Mouse (Mus musculus) embryonic facial prominence, embryonic 15.5 days (tissue): Measurements from ENCODE around the gene Ccndbp1. TPM values are rescaled to one million over a fixed set of nuclear protein-coding genes. Genes with fewer than 3 reads are reported as not detected.
"Not testable (repeated sequence)": the region's sequence is repeated elsewhere in the genome, so short reads cannot be mapped to it uniquely, and the experiment has no call there.

Source experiments
- ATAC-seq: fragments of 200-750 bp; cut with Nextera tagmentation; 2 replicates; pipeline ENCODE4 v1.8.0; 2017; ENCODE audit warnings: low read depth, moderate TSS enrichment; ENCODE audit not compliant: insufficient number of reproducible peaks, low FRiP score, low TSS enrichment
- H3K27ac ChIP-seq: fragments of 300-500 bp; sonication (generic); replicated peaks from 2 replicates; pipeline ENCODE4 v1.5.1; 2015; ENCODE audit warnings: mild to moderate bottlenecking, inconsistent platforms
- H3K27me3 ChIP-seq: fragments of 300-500 bp; sonication (generic); 2 replicates; pipeline ENCODE4 v1.6.1; 2015; ENCODE audit warnings: inconsistent platforms
- H3K36me3 ChIP-seq: fragments of 300-500 bp; sonication (generic); 2 replicates; pipeline ENCODE4 v1.6.1; 2015; ENCODE audit warnings: mild to moderate bottlenecking, inconsistent platforms
- H3K4me1 ChIP-seq: fragments of 300-500 bp; sonication (generic); 2 replicates; pipeline ENCODE4 v1.6.1; 2015; ENCODE audit warnings: inconsistent platforms
- H3K4me2 ChIP-seq: fragments of 300-500 bp; sonication (generic); replicated peaks from 2 replicates; pipeline ENCODE4 v1.6.1; 2015; ENCODE audit warnings: mild to moderate bottlenecking, inconsistent platforms
- H3K4me3 ChIP-seq: fragments of 300-500 bp; sonication (generic); replicated peaks from 2 replicates; pipeline ENCODE4 v1.5.1; 2015; ENCODE audit warnings: mild to moderate bottlenecking, inconsistent platforms
- H3K9ac ChIP-seq: fragments of 300-500 bp; sonication (generic); 2 replicates; pipeline ENCODE4 v1.6.1; 2015; ENCODE audit warnings: inconsistent platforms
- H3K9me3 ChIP-seq: fragments of 300-500 bp; sonication (generic); replicated peaks from 2 replicates; pipeline ENCODE4 v1.6.1; 2016; ENCODE audit warnings: inconsistent platforms
- WGBS: fragments of 180-500 bp; shearing (Covaris S2); methylation state at CpG from one replicate; pipeline ENCODE4 v1.1.7; 2015; 5-methylcytosine and 5-hydroxymethylcytosine counted together
- microRNA-seq: library from miRNA; unstranded; fragments of <30 nt; microRNA quantifications from one replicate; pipeline ENCODE4, GENCODE M21; 2016; ENCODE audit warnings: borderline number of aligned reads
- polyA plus RNA-seq: library from polyadenylated mRNA; unstranded; fragments of >200 nt; fragmentation: Nextera tagmentation; extraction: Ambion mirVana; gene quantifications from 2 replicates; pipeline ENCODE4 v1.2.1, GENCODE M21; 2015

Gene Ccndbp1
- polyA plus RNA-seq, 1 experiment from 2014 or later: 43.8 TPM

DNA sequence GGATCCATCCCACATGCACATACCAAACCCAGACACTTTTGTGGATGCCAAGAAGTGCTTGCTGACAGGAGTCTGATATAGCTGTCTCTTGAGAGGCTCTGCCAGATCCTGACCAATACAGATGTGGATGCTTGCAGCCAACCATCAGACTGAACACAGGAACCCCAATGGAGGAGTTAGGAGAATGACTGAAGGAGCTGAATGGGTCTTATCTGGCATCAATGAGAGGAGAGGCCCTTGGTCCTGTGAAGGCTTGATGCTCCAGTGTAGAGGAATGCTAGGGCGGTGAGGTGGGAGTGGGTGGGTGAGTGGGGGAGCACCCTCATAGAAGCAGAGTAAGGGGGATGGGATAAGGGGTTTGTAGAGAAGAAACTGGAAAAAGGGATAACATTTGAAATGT is 30.6 kb downstream of the Ccndbp1 start:
- not testable (repeated sequence) for ATAC-seq, H3K4me2 ChIP-seq, H3K27ac ChIP-seq, H3K4me3 ChIP-seq, H3K36me3 ChIP-seq, H3K4me1 ChIP-seq, H3K27me3 ChIP-seq, H3K9me3 ChIP-seq, H3K9ac ChIP-seq
- WGBS: 88% methylated on average over 1 of the region's 1 CpGs

DNA sequence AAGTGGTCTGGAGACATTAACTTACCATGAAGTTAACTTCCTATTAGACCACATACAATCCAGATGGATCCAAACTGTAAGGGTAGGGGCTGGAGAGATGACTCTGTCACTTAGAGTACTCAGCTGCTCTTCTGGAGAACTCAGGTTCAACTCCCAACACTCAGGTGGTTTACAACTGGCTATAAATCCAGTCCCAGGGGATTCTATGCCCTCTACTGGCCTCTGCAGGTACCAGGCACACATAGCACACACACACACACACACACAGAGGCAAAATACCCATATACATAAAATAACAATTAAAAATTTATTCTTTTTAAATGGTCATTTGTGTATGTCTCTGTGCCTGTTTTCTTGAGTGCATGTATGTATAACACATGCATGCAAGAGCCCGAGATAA is 31.2 kb downstream of the Ccndbp1 start:
- 91% methylated on average over 1 of the region's 1 CpGs for WGBS
- Histone ChIP-seq H3K4me1 (no peaks in the 10 kb centered on the region), H3K4me3 (no peak overlapping the region), H3K9ac (no peak overlapping the region), H3K27me3 (no peaks in the 10 kb centered on the region), H3K4me2 (no peak overlapping the region), H3K27ac (no peak overlapping the region), H3K9me3 (no peaks in the 10 kb centered on the region), H3K36me3 (no peaks in the 10 kb centered on the region)
- ATAC-seq: no peak

DNA sequence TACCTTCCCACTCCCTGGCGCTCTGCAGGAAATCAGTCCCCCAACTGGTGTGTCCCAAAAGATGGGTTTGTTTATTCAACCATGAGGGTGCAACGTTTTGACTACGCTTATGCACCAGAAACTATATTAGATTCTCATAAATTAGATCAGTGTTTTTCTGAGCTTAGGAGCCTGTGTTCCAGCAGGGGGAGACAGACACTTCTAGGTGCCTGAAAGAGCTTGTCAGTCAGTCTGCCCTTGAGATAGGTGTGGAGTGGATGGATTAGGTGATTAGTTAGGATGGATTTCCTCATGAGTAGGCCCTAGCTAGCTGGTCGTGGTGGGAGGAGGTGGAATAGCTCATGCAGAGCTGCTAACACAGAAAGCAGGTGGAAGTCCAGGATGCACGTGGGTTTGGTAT is 32.9 kb downstream of the Ccndbp1 start:
- Histone ChIP-seq H3K9me3 (no peaks in the 10 kb centered on the region), H3K4me2 (no peak overlapping the region), H3K36me3 (no peaks in the 10 kb centered on the region), H3K9ac (no peak overlapping the region), H3K27ac (no peak overlapping the region), H3K27me3 (no peaks in the 10 kb centered on the region), H3K4me1 (no peaks in the 10 kb centered on the region), H3K4me3 (no peak overlapping the region)
- no peak for ATAC-seq
- 42% methylated on average over 5 of the region's 5 CpGs for WGBS

DNA sequence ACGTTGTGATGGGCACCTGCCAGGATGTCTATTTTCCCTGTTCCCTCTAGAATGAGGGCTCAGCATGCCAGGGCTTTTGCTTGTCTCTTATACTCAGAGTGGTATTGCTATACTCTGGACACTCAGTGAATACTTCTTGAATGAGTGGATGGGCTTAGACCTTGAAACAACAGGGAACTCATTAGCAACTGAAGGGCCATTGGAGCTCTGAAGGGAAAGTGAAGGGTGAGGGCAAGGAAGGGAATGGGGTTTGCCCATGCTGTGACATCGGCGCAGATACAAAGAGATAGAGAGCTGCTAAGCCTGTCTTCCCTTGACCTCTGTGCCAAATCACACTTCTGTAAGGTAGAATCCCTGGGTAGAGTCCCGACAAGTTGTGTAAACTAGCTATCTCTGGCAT is 37.5 kb downstream of the Ccndbp1 start:
- no peak overlapping the region for H3K4me3 ChIP-seq
- 74% methylated on average over 4 of the region's 4 CpGs for WGBS
- H3K9me3 ChIP-seq: no peaks in the 10 kb centered on the region
- no peaks in the 10 kb centered on the region for H3K4me1 ChIP-seq
- no peak overlapping the region for H3K4me2 ChIP-seq
- no peak overlapping the region for H3K27ac ChIP-seq
- no peaks in the 10 kb centered on the region for H3K27me3 ChIP-seq
- no peak overlapping the region for H3K9ac ChIP-seq
- no peak for ATAC-seq
- no peaks in the 10 kb centered on the region for H3K36me3 ChIP-seq

DNA sequence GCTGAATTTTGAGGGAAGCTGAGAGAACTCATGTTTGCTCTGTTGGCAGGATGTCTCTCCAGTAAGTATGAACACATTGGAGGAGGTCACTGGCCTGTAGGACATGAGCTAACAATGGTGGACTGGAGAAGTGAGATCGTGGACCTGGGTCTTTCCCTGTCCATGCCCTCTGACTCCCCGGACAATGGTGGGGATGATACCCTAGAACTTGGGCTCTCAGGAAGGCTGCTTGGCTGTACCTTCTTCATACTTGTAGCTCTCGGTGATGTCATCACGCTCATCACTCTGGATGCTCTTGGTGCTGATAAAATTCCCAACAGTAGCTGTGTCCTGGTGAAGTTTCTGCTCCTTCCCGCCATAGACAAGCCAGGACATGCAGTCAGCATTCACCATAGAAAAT is 44.0 kb downstream of the Ccndbp1 start:
- no peaks in the 10 kb centered on the region for H3K36me3 ChIP-seq
- ATAC-seq: no peak
- H3K27me3 ChIP-seq: no peaks in the 10 kb centered on the region
- no peaks in the 10 kb centered on the region for H3K4me1 ChIP-seq
- H3K4me2 ChIP-seq: no peak overlapping the region
- no peaks in the 10 kb centered on the region for H3K9me3 ChIP-seq
- no peak overlapping the region for H3K9ac ChIP-seq
- H3K27ac ChIP-seq: no peak overlapping the region
- H3K4me3 ChIP-seq: no peak overlapping the region
- 86% methylated on average over 5 of the region's 5 CpGs for WGBS

DNA sequence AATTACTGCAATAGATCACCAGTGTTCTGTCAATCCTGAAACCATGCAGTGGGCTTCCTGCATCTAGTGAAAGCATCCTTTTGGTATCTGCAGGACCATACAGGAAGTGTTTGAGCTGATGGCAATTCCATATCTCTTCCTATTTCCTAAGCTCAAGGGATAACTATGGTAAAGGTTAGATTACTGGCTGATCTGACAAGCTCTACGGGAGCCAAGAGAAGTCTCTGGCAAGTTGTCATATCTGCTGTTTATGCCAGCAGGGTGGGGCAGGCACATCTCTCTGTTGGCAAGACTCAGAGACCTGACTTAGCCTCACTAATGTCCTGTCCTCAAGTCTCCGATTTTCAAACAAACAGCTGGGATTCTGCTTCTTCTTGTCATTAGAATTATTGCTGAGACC is 45.9 kb downstream of the Ccndbp1 start:
- H3K27me3 ChIP-seq: no peaks in the 10 kb centered on the region
- ATAC-seq: no peak
- no peak overlapping the region for H3K4me2 ChIP-seq
- no peaks in the 10 kb centered on the region for H3K9me3 ChIP-seq
- H3K4me1 ChIP-seq: no peaks in the 10 kb centered on the region
- H3K36me3 ChIP-seq: no peaks in the 10 kb centered on the region
- no peak overlapping the region for H3K9ac ChIP-seq
- no peak overlapping the region for H3K27ac ChIP-seq
- WGBS: 67% methylated on average over 2 of the region's 2 CpGs
- no peak overlapping the region for H3K4me3 ChIP-seq

DNA sequence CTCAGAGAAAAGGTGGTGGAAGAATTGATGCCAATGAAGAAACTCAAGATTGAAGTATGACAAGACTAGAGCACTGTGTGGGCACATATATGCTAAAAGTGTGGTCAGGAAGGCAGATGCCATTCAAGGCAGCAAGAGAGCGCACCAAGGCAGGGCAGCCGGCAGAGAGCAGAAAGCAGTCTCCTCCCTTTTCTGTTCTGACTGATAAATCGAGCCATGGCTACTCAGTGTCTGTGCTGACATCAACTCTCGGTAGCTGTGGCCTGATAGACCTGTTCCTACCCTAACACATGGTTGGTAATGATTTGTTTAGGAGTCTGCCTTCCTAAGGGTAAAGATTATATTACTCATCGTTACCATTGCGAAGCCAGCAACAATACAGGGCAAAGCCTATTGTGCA is 47.7 kb downstream of the Ccndbp1 start:
- Histone ChIP-seq H3K27me3 (no peaks in the 10 kb centered on the region), H3K4me1 (no peaks in the 10 kb centered on the region), H3K9ac (no peak overlapping the region), H3K4me3 (no peak overlapping the region), H3K36me3 (no peaks in the 10 kb centered on the region), H3K27ac (no peak overlapping the region), H3K4me2 (no peak overlapping the region), H3K9me3 (no peaks in the 10 kb centered on the region)
- 80% methylated on average over 6 of the region's 6 CpGs for WGBS
- ATAC-seq: no peak

DNA sequence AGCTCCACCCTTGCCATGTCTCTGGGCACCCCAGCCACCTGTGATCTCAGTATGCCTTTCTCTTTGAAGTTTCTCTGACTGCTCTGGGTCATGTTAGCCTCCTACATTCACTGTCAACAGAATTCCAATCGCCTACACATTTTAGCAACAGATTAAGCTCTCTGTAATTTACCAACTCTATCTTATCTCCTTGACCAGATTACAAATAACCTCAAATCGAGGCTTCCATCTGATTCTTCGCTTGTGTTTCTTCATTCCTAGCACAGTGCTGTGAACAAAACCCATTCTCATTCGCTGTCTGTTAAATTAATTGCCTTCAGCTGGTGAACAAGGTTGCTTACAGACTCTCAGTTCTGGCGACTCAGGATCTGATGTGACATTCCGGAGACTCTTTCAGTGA is 49.8 kb downstream of the Ccndbp1 start:
- Histone ChIP-seq H3K27ac (no peak overlapping the region), H3K36me3 (no peaks in the 10 kb centered on the region), H3K4me2 (no peak overlapping the region), H3K4me3 (no peak overlapping the region), H3K9me3 (no peaks in the 10 kb centered on the region), H3K4me1 (no peaks in the 10 kb centered on the region), H3K9ac (no peak overlapping the region), H3K27me3 (no peaks in the 10 kb centered on the region)
- whole genome bisulfite sequencing: 68% methylated on average over 6 of the region's 6 CpGs
- ATAC-seq: no peak

DNA sequence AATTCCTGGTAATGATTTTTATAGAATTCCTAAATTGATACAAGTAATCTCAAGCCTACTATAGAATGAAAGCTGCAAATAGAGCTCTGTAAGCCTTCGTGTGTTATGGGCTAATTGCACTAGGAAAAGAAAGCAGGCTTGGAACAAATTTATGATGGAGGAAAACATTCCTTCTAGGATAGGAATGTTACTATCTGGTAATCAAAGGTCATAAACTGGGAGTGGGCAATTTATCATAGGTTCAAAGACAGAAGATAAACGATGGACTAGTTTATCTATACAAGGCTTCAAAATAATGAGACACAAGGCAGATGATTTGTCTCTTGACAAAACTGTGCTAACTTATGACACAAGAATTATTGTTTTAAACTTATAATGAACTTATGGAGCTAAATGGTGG is 53.1 kb downstream of the Ccndbp1 start:
- Histone ChIP-seq H3K9me3 (no peaks in the 10 kb centered on the region), H3K4me1 (no peaks in the 10 kb centered on the region), H3K27me3 (no peaks in the 10 kb centered on the region), H3K4me3 (no peak overlapping the region), H3K27ac (no peak overlapping the region), H3K4me2 (no peak overlapping the region), H3K9ac (no peak overlapping the region), H3K36me3 (no peaks in the 10 kb centered on the region)
- no peak for ATAC-seq
- WGBS: 85% methylated on average over 2 of the region's 2 CpGs

Small RNA genes within 50 kb of the gene (microRNA-seq; reads per million reads assigned to microRNA genes)
- gene Gm44325: not detected

Other genes with a start within 250 kb of the Ccndbp1 start
- gene Cdan1, start 158.3 kb upstream of the Ccndbp1 start, polyA plus RNA-seq: 6.7 and 8.1 TPM in 2 replicates
- gene Ttbk2, start 157.8 kb upstream of the Ccndbp1 start, polyA plus RNA-seq: 3.8 and 3.9 TPM in 2 replicates
- 20.7 and 24.2 TPM in 2 replicates for gene Ubr1, start 37.7 kb upstream of the Ccndbp1 start, polyA plus RNA-seq
- 2.5 and 4.1 TPM in 2 replicates for gene Tmem62, start 31.4 kb upstream of the Ccndbp1 start, polyA plus RNA-seq
- gene Epb42, start 28.7 kb downstream of the Ccndbp1 start, polyA plus RNA-seq: 0.26 and 0.69 TPM in 2 replicates
- gene Tgm5, start 77.4 kb downstream of the Ccndbp1 start, polyA plus RNA-seq: 3.3 and 3.5 TPM in 2 replicates
- not detected in 2 replicates for gene Tgm7, start 101.4 kb downstream of the Ccndbp1 start, polyA plus RNA-seq
- gene Adal, start 132.0 kb downstream of the Ccndbp1 start, polyA plus RNA-seq: 17.9 and 20.3 TPM in 2 replicates
- 20.0 and 21.0 TPM in 2 replicates for gene Lcmt2, start 132.2 kb downstream of the Ccndbp1 start, polyA plus RNA-seq
- 49.7 and 54.7 TPM in 2 replicates for gene Tubgcp4, start 162.3 kb downstream of the Ccndbp1 start, polyA plus RNA-seq
- 9.4 and 10.6 TPM in 2 replicates for gene Zscan29, start 162.7 kb downstream of the Ccndbp1 start, polyA plus RNA-seq